Mouse (Mus musculus) C2C12 (cell line): Measurements from ENCODE around the gene Cpb1.

Source experiments
- CEBPB ChIP-seq: IDR thresholded peaks from one replicate; pipeline ENCODE4 v1.6.1; 2011; ENCODE audit warnings: low read depth, mild to moderate bottlenecking, control low read depth, moderate library complexity
- CTCF ChIP-seq: IDR thresholded peaks from one replicate; pipeline ENCODE4 v1.5.1; 2011; ENCODE audit not compliant: control insufficient read depth, insufficient read depth, insufficient read length

DNA sequence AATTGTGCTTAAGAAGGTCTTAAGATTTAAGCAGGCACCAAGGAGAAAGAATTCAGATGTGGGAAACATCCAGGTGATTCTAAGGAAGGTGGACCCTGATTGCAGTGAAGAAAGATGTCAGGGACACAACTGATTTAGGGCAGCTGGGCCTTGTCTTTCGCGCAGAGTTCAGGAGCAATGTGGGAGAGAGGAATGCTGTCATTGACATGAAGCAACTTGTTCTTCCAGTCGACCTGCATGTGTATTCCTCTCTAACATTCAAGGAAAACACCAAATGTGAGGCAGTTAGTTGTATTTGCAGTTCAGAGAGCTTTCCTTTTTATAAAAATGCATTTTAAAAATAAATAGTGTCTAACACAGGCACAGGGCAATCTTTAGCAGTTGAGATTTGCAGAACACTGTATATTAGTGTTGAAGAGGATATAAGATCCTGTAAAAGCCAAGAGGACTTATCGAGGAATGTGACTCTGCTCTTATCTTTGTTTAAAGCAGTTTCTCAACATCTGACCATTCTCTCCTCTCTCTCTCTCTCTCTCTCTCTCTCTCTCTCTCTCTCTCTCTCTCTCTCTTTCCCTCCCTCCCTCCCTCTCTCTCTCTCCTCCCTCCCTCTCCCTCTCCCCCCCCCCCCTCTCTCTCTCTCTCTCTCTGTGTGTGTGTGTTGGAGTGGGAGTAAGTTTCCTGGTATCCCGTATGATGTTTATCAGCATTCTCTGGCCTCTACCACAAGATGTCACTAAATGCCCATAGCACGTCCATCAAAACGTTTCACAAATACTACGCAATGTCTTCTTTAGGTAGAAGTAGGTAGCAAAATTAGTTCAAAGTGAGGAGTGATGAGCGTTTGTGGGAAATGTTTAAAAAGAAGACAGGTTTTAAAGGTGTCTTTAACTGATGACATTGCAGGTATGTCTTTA, 20.7 kb downstream of the Cpb1 start:
- TF ChIP-seq CTCF (no peak), CEBPB (peak; percentile 5)
